Mouse (Mus musculus) CD4-positive, CD25-positive, alpha-beta regulatory T cell, adult 9 weeks (primary cell): ENCODE measurements around the gene Tmsb15l. TPM values are rescaled to one million over a fixed set of nuclear protein-coding genes. Genes with fewer than 3 reads are reported as not detected.

Experiments used
- polyA plus RNA-seq: library from polyadenylated mRNA; unstranded; fragments of 100-300 nt; shearing (Covaris generic); gene quantifications from one replicate; pipeline ENCODE4 v1.2.1, GENCODE M21; 2017

Gene Tmsb15l
- polyA plus RNA-seq, result 2.9 TPM

GRCm38 (mm10) chrX:136976424-136977084 lies at the start of gene Tmsb15l, which contains the start of gene Tmsb15b1:
Gene Tmsb15l, minus strand, starts transcription at chrX:136976869.
Gene Tmsb15b1, minus strand, starts transcription at chrX:136976874.

GRCm38 (mm10) chrX:136992978-136993547 lies 16.4 kb upstream of the Tmsb15l start, which contains the start of gene Zcchc18:
Gene Zcchc18, plus strand, starts transcription at chrX:136993155.

DNA sequence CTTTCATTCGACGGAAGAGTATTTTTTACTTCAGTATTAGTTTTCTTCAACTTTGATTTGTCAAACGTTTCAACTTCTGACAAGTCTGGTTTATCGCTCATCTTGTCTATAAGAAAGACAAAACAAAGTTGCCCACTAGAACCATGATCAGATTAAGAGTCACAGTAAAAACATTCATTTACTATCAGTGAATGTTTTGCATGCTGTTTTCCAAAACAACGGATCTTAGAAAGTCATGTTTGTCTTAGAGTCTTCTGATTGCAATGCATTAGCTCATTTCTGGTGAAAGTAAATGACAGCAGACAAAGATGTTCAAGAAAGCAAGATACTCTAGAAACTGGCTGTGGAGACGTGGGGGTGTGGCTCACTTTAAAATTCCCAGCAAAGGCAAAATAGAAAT lies 1.3 kb downstream of the Tmsb15l start, which contains the start of gene Tmsb15b2:
Tmsb15b2 (minus strand) TSS at position 101 of the 400 bp plus-strand sequence.

DNA sequence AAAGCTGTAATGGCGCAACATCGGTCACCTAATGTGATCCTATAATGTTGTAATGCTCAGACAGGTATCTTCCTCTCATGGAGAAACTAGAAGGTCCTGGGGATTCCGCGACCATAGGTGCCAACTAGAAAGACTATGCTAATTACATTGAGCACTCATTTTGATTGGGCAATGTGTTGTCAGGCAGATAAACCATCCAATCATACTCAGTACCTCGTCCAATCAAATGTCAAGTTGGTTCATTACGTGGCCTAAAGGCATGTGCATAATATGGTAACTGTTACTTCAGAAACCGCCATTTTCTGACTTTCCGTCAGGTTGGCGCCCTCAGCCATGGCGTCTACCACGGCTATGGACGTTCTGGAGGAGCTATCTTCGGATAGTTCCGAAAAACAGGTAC lies 49.6 kb downstream of the Tmsb15l start, which contains the start of gene H2bfm:
H2bfm (plus strand) TSS at position 295 of the 400 bp plus-strand sequence.

Other genes with a start within 250 kb of the Tmsb15l start
- 99.9 TPM for gene Morf4l2, start 233.2 kb downstream of the Tmsb15l start, polyA plus RNA-seq
- not detected for gene Glra4, start 196.7 kb downstream of the Tmsb15l start, polyA plus RNA-seq
- gene Plp1, start 154.2 kb downstream of the Tmsb15l start, polyA plus RNA-seq, result 3.1 TPM
- not detected for gene Rab9b, start 108.1 kb downstream of the Tmsb15l start, polyA plus RNA-seq
- not detected for gene H2bfm, start 49.5 kb downstream of the Tmsb15l start, polyA plus RNA-seq
- 58.8 TPM for gene Tmsb15b2, start 1.4 kb downstream of the Tmsb15l start, polyA plus RNA-seq
- gene Tmsb15b1, start within 50 bp of the Tmsb15l start, polyA plus RNA-seq, result 29.9 TPM
- 46.4 TPM for gene Zcchc18, start 16.3 kb upstream of the Tmsb15l start, polyA plus RNA-seq
- gene Slc25a53, start 61.4 kb upstream of the Tmsb15l start, polyA plus RNA-seq, result 16.2 TPM
- 3.1 TPM for gene Fam199x, start 72.7 kb upstream of the Tmsb15l start, polyA plus RNA-seq
- not detected for gene Esx1, start 145.2 kb upstream of the Tmsb15l start, polyA plus RNA-seq